Mouse (Mus musculus): ENCODE measurements around the gene Mettl11b.
"Not testable (repeated sequence)": the region's sequence is repeated elsewhere in the genome, so short reads cannot be mapped to it uniquely, and the experiment has no call there.

Mettl11b gene

DNA sequence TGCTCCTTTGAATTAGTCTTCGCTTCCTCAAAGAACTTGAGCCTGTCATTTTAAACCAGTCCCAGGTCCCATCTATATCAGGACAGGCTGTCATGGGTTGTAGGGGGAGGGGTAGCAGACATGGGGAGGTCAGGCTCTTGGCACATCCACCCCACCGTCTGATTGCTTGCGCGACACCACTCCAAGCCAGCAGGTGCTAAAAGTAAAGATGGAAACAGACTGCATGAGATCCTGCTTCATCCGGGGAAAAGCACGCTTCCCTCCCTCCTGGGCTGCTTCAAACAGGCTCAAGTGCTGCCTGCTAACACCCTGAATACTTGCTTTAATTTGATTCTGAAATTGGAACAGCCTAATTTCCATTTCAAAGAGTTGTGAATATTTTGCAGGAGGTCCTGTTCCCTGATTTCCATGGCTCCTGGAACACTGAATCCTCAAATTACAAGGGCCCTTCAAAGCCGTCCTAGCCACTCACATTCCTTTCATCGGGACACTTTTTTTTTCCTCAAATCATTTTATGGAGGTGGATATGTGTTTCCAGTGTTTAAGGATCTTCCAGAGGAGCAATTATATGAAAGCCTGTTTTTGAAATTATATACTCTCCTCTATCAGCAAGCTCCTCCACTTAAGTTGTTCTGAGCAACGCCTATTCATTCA is at the start of gene Mettl11b:
TSS of gene Mettl11b (minus strand) at position 127 of the 654 bp plus-strand sequence.
- no peak for DNase-seq (ENCODE audit: low spot score in 2 of 2)

DNA sequence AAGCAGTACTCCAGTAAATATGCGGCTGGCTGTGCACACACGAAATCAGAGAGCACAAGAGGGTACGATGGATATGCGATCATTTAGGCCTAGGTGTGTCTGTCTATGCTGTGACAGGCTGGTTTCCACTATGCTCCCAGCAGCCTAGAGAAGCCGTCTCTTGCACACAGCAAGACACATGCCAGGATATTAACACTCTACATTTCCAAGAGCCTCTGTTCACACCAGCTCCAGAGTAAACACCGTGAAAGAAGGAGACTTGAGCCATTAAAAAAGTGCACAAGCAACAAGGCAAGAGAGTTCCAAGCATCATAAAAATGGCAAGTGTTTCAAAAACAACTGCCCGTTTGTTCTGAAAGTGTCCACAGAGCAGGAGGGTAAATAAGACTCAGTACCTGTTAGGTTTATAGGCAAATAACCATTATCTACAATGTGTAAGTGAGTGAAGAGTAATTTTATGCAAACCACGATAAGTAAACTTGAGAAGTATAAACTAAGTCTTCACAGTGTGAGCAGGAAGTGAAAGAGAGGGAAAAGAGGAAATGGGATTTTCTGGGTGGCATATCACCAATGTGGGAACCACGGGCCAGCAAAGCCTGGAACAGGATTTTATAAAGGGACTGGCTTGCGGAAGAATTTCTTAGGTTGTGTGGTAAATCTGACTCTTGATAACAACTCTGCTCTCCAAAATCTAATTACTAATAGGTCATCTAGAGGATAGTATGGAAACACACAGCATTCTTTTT is 32.6 kb upstream of the Mettl11b start:
- DNase-seq (ENCODE audit: low spot score in 2 of 2): no peak

- no peak for DNase-seq (ENCODE audit: low spot score in 2 of 2)
These were observed 26.4 kb upstream of the Mettl11b start for GRCm38 (mm10) chr1:163751360-163751992.

GRCm38 (mm10) chr1:163737239-163737533 is 12.2 kb upstream of the Mettl11b start:
- no peak for DNase-seq (ENCODE audit: low spot score in 2 of 2)

GRCm38 (mm10) chr1:163736441-163737238 is 11.6 kb upstream of the Mettl11b start:
- DNase-seq (ENCODE audit: low spot score in 2 of 2): peak in 1 of 2 experiments; percentile 26

GRCm38 (mm10) chr1:163731166-163731565 is 6.1 kb upstream of the Mettl11b start:
- not testable (repeated sequence) for DNase-seq (ENCODE audit: low spot score in 2 of 2)

DNA sequence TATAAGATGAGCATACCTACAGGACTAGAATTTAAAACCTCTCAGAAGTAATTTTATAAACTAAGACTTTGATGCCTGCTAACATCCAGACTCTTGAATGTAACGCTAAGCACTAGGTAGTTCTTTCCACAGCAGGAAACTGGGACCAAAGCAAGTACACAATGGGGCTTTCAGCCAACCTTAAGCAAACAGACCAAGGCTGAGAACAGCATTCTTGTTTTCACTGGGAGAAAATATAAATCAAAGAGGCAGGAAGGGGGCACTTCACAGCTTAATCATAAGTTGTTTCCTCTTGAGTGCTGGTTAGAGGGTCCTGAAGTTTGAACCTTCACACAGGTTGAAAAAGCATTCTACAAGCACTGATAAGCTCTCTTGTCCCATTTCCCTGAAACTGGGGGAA is 1.1 kb downstream of the Mettl11b start:
- DNase-seq (ENCODE audit: low spot score in 2 of 2): no peak

DNA sequence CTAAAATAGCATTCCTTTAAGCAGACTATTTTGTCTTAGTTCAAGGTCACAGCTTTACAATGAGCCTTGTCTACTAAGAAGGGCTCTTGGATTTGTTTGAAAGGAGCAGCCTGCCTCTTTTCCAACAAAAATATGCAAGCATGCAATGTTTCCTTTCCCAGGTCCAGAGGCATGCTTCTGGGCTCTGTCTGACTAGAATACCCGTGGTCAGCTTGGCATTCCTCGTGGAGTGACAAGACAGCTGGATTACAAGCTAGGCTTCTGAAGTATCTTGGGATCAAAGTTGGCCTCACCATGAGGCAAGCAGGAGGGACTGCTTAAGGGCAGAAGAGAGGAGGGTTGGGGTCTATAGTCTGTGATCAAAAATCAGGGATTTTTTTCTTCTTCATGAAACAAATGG is 16.4 kb downstream of the Mettl11b start:
- DNase-seq (ENCODE audit: low spot score in 2 of 2): no peak

DNA sequence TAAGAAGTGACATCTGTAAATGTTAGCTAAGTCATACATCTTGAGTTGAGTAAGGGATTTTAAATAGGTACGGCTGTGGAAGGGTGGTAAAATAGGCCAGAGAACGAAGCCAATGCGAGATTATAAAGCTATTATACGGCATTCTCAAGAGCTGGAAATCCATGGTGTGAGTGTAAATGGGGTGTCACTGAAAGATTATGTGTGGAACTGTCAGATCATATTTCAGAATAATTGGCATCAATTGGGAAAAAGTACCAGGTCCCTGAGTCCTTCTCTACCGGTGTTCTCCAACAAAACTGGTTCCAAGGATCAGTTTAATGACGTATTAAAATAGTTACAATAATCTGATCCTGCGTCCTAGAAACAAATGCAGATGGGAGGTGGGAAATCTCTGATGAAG is 24.5 kb downstream of the Mettl11b start:
- no peak for DNase-seq (ENCODE audit: low spot score in 2 of 2)

DNA sequence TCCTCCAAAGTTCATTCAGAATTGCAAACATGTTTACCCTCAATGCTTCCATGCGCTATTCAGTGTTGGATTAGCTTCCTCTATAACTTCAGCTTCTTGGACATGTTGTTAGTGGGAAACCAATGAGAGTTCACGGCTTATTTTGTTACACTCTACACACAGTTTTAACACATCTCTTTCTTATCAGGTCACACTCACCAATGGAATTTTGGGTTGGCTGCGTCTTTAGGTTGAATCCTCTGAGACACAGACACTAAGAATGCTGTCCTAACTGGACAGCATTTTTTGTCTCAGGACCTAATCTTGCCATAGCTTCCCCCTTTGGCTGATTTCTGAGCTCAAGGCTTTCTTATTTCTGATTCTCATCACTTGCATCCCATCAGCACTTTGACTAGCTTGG is 25.3 kb downstream of the Mettl11b start:
- no peak for DNase-seq (ENCODE audit: low spot score in 2 of 2)

GRCm38 (mm10) chr1:163691860-163692259 is 33.2 kb downstream of the Mettl11b start:
- no peak for DNase-seq (ENCODE audit: low spot score in 2 of 2)

- no peak for DNase-seq (ENCODE audit: low spot score in 2 of 2)
These were observed 42.0 kb downstream of the Mettl11b start for GRCm38 (mm10) chr1:163682935-163683430.

DNA sequence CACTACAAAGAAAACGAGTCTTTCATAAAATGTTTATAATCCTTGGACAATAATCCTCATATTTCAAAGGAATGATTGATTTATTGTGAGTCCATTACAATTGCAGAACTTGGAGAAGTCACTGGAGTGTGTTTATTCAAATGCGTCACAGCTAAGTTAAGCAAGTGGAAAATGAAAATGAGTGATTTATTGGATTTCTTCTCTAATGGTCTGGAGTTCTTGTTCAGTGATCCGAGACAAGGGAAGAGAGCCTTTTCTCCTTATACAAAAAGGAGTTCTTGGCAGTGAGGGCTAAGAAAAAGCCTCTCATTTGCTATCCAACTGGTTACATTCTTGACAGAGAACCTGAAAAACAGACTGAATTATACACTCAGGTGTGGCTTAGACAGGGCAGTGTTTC is 42.9 kb downstream of the Mettl11b start:
- no peak for DNase-seq (ENCODE audit: low spot score in 2 of 2)

DNA sequence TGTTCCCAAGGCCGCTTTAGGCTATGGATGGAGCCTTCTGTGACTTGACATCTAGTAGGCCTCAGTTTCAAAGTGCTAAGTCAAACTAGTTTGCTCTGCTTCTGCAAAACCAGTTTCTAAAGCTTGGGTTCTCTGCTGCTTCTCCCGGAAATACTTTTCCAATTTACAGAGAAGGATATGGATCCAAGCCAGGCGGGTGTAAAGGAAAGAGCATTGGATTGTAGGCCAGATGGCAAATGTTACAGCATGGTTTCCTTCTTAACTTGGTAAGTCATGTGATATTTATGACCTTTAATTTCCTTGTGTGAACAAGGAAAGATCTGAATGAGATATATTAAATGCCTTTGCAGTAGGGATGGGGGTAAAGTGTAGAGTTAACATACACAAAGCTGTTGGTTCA is 52.2 kb downstream of the Mettl11b start:
- no peak for DNase-seq (ENCODE audit: low spot score in 2 of 2)

DNA sequence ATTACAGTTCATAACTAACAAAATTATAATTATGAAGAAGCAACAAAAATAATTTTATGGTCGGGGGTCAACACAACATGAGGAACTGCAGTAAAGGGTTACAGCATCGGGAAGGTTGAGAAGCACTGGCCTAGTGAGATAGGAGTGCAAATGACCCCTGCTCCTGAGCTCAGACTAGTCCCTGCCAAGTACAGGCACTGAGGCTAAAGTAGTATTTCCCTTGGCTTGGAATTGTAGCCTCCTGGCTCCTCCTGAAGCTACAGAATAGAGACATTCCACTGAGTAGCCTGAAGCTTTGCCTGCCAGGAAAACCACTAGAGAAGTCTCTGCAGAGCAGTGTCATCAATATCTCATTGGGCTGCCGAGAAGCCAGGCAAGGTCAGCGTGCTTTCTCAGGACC is 53.7 kb downstream of the Mettl11b start:
- no peak for DNase-seq (ENCODE audit: low spot score in 2 of 2)

GRCm38 (mm10) chr1:163670702-163671101 is 54.3 kb downstream of the Mettl11b start:
- DNase-seq (ENCODE audit: low spot score in 2 of 2): no peak

DNA sequence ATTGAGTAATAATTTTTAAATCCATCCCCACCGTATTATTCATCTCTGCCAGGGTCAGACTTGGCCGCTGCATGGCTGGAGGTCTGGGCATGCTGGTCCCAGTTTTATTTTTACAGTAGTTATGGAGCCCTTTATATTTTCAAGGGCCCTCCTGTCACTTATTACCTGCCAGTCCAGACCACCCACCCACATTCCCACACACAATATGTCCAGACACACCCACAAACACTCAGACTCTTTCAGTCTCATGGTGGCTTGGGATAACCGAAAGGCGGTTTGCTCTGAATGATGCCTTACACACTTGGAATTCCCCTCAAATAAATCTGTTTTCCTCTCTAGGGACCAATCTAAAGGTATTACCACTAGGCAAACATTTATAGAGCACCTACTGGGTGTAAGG is 55.1 kb downstream of the Mettl11b start:
- no peak for DNase-seq (ENCODE audit: low spot score in 2 of 2)

DNA sequence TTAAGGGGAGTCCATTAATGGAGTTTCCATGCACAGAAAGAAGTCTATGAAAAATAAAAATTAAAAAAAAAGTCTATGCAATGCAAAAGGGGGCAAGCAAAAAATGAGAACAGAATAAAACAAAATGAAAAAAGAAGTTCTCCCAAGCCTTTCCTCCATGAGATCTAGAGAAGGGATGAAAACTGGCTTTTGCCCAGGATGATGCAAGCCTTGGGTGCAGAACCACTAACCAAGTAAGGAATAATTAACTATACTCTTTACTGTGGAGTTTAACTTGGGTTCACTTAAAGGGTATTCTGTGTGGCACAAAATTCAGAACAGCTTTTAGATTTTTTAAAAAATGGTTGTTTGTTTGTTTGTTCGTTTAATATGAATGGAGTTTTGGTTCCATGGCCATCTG is 62.6 kb downstream of the Mettl11b start:
- no peak for DNase-seq (ENCODE audit: low spot score in 2 of 2)

DNA sequence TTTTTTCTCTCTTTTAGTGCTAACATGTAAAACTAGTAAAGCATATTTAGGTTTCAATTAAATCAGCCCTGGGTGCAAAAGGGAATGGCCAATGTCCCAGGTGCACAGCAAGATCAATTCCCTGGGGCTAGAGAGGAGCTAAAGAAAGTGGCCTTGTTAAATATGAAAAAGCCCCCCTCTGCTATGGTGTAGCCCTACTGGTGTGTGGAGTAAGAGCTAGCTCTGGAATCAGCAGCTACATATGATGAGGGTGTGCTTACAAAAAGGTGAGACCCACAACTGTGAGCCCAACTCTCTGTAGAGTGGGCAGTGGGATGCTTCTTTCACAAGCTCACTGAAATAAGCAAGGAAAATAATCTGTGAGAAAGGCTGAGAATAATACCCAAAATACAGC is 66.5 kb downstream of the Mettl11b start:
- DNase-seq (ENCODE audit: low spot score in 2 of 2): no peak

- DNase-seq (ENCODE audit: low spot score in 2 of 2): no peak
These were observed 67.1 kb downstream of the Mettl11b start for GRCm38 (mm10) chr1:163657766-163658534.

- no peak for DNase-seq (ENCODE audit: low spot score in 2 of 2)
These were observed 68.0 kb downstream of the Mettl11b start for GRCm38 (mm10) chr1:163657056-163657455.

All from urinary bladder, postnatal 4 days (tissue).